Mouse (Mus musculus) cortical plate, adult 2 months (tissue): ENCODE data around the gene Pcca.

ENCODE experiments used
- CTCF ChIP-seq: fragments of 200-500 bp; IDR thresholded peaks from 2 replicates; pipeline ENCODE4 v1.5.1; 2011; ENCODE audit warnings: mild to moderate bottlenecking, control low read depth, low read length; ENCODE audit not compliant: insufficient read depth; ENCODE audit errors: extremely low read depth
- POLR2A ChIP-seq: fragments of 200-500 bp; IDR thresholded peaks from 2 replicates; pipeline ENCODE4 v1.6.1; 2011; ENCODE audit warnings: mild to moderate bottlenecking, low read length, control low read depth; ENCODE audit not compliant: insufficient read depth; ENCODE audit errors: extremely low read depth

- TF ChIP-seq POLR2A (no peak), CTCF (no peak)
These were observed 300.6 kb downstream of the Pcca start for GRCm38 (mm10) chr14:122834753-122835152.
